Mouse (Mus musculus) midbrain, postnatal 0 days (tissue): Measurements from ENCODE around the gene Olfr1496. TPM values are rescaled to one million over a fixed set of nuclear protein-coding genes. Genes with fewer than 3 reads are reported as not detected.
"Not testable (repeated sequence)": the region's sequence is repeated elsewhere in the genome, so short reads cannot be mapped to it uniquely, and the experiment has no call there.

Experiments used
- ATAC-seq: fragments of 200-750 bp; cut with Nextera tagmentation; 2 replicates; pipeline ENCODE4 v1.8.0; 2017; ENCODE audit warnings: moderate number of reproducible peaks, mild to moderate bottlenecking, moderate TSS enrichment, moderate library complexity; ENCODE audit not compliant: low FRiP score
- DNase-seq: peaks from one replicate; pipeline ENCODE4 v3.0.0-alpha.2; 2015; ENCODE audit warnings: low spot score
- H3K27ac ChIP-seq: fragments of 300-500 bp; sonication (generic); 2 replicates; pipeline ENCODE4 v1.5.1; 2014; ENCODE audit warnings: low read depth, mild to moderate bottlenecking, low read length, mixed read lengths
- H3K27me3 ChIP-seq: fragments of 300-500 bp; sonication (generic); 2 replicates; pipeline ENCODE4 v1.6.1; 2014; ENCODE audit warnings: low read length, control low read depth, mixed read lengths; ENCODE audit not compliant: insufficient read depth
- H3K36me3 ChIP-seq: fragments of 300-500 bp; sonication (generic); 2 replicates; pipeline ENCODE4 v1.6.1; 2014; ENCODE audit warnings: low read length, control low read depth, mixed read lengths; ENCODE audit not compliant: insufficient read depth
- H3K4me1 ChIP-seq: fragments of 300-500 bp; sonication (generic); 2 replicates; pipeline ENCODE4 v1.6.1; 2014; ENCODE audit warnings: mild to moderate bottlenecking, control low read depth, antibody characterized with exemption, low read length, mixed read lengths; ENCODE audit not compliant: insufficient read depth
- H3K4me2 ChIP-seq: fragments of 300-500 bp; sonication (generic); 2 replicates; pipeline ENCODE4 v1.6.1; 2014; ENCODE audit warnings: low read depth, mild to moderate bottlenecking, low read length, mixed read lengths; ENCODE audit not compliant: poor library complexity, severe bottlenecking
- H3K4me3 ChIP-seq: fragments of 300-500 bp; sonication (generic); 2 replicates; pipeline ENCODE4 v1.5.1; 2014; ENCODE audit warnings: low read depth, mild to moderate bottlenecking, low read length, moderate library complexity
- H3K9ac ChIP-seq: fragments of 300-500 bp; sonication (generic); replicated peaks from 2 replicates; pipeline ENCODE4 v1.6.1; 2014; ENCODE audit warnings: mild to moderate bottlenecking, low read length, moderate library complexity, mixed read lengths; ENCODE audit not compliant: poor library complexity, severe bottlenecking
- H3K9me3 ChIP-seq: fragments of 300-500 bp; sonication (generic); 2 replicates; pipeline ENCODE4 v1.6.1; 2016; ENCODE audit warnings: low read length, control low read depth
- CTCF ChIP-seq: IDR thresholded peaks from 2 replicates; pipeline ENCODE4 v1.5.1; 2016; ENCODE audit warnings: antibody characterized with exemption, mild to moderate bottlenecking
- WGBS: fragments of 180-500 bp; shearing (Covaris S2); extraction: QIAGEN DNeasy Blood & Tissue Kit; methylation state at CpG from one replicate; pipeline ENCODE4 v1.1.7; 2014; 5-methylcytosine and 5-hydroxymethylcytosine counted together
- polyA plus RNA-seq: library from polyadenylated mRNA; unstranded; fragments of >200 nt; fragmentation: Nextera tagmentation; extraction: Ambion mirVana; gene quantifications from 2 replicates; pipeline ENCODE4 v1.2.1, GENCODE M21; 2015
- total RNA-seq: library from RNA; depleted of rRNA; stranded (reverse); fragments of >200 nt; gene quantifications from 2 replicates; pipeline ENCODE4 v1.2.3, GENCODE M21; 2014; rRNA removed

Gene Olfr1496
- total RNA-seq (not detected in 2 replicates), polyA plus RNA-seq (not detected in 2 replicates)

- TF ChIP-seq CTCF = no peak
- Histone ChIP-seq H3K27ac (no peak within 1 kb of the TSS), H3K4me2 (no peak within 1 kb of the TSS), H3K4me1 (no peaks in the 10 kb centered on the region), H3K4me3 (no peak within 1 kb of the TSS), H3K36me3 (no peaks in the 10 kb centered on the region), H3K9ac (no peak within 1 kb of the TSS), H3K27me3 (no peaks in the 10 kb centered on the region), H3K9me3 (no peaks in the 10 kb centered on the region)
- no peak for ATAC-seq
- no peak for DNase-seq
- 95% methylated on average over 1 of the region's 1 CpGs for WGBS
Measured at GRCm38 (mm10) chr19:13777578-13777977, at the start of gene Olfr1496. TSS of gene Olfr1496 (plus strand) at chr19:13777878.

- Histone ChIP-seq H3K36me3 (no peaks in the 10 kb centered on the region), H3K4me2 (no peak within 1 kb of the TSS), H3K4me3 (no peak within 1 kb of the TSS), H3K9ac (no peak within 1 kb of the TSS), H3K27ac (no peak within 1 kb of the TSS), H3K9me3 (0 out of 2 replicates have a peak, but pooled peaks cover 3% of the 10 kb centered on the region), H3K27me3 (no peaks in the 10 kb centered on the region), H3K4me1 (no peaks in the 10 kb centered on the region)
- DNase-seq (no peak), ATAC-seq (no peak)
- WGBS = 93% methylated on average over 4 of the region's 4 CpGs
- TF ChIP-seq CTCF = no peak
Measured at GRCm38 (mm10) chr19:13739428-13739827, 38.2 kb upstream of the Olfr1496 start, which contains the start of gene Olfr1494. TSS of gene Olfr1494 (plus strand) at chr19:13739728.

GRCm38 (mm10) chr19:13749366-13749765 is 28.3 kb upstream of the Olfr1496 start:
- H3K9ac ChIP-seq = no peak overlapping the region
- H3K36me3 ChIP-seq = no peaks in the 10 kb centered on the region
- ATAC-seq = no peak
- H3K4me3 ChIP-seq = no peak overlapping the region
- peak; percentile 2 for DNase-seq
- no peaks in the 10 kb centered on the region for H3K27me3 ChIP-seq
- H3K27ac ChIP-seq = no peak overlapping the region
- H3K9me3 ChIP-seq = no peaks in the 10 kb centered on the region
- no peaks in the 10 kb centered on the region for H3K4me1 ChIP-seq
- no peak overlapping the region for H3K4me2 ChIP-seq
- no peak for TF ChIP-seq CTCF
- 93% methylated on average over 1 of the region's 1 CpGs for WGBS

- Histone ChIP-seq H3K27ac (no peak within 1 kb of the TSS), H3K9me3 (no peaks in the 10 kb centered on the region), H3K4me3 (no peak within 1 kb of the TSS), H3K4me2 (no peak within 1 kb of the TSS), H3K36me3 (no peaks in the 10 kb centered on the region), H3K27me3 (no peaks in the 10 kb centered on the region), H3K9ac (no peak within 1 kb of the TSS), H3K4me1 (no peaks in the 10 kb centered on the region)
- 88% methylated on average over 3 of the region's 3 CpGs for WGBS
- no peak for DNase-seq
- no peak for ATAC-seq
- TF ChIP-seq CTCF = no peak
Measured at GRCm38 (mm10) chr19:13764306-13764705, 13.4 kb upstream of the Olfr1496 start, which contains the start of gene Olfr1495. TSS of gene Olfr1495 (plus strand) at chr19:13764606.

GRCm38 (mm10) chr19:13768565-13769276 is 9.0 kb upstream of the Olfr1496 start:
- Histone ChIP-seq H3K4me3 (no peak overlapping the region), H3K9ac (no peak overlapping the region), H3K27ac (no peak overlapping the region), H3K4me1 (no peaks in the 10 kb centered on the region), H3K27me3 (no peaks in the 10 kb centered on the region), H3K36me3 (no peaks in the 10 kb centered on the region), H3K4me2 (no peak overlapping the region), H3K9me3 (no peaks in the 10 kb centered on the region)
- WGBS = 90% methylated on average over 9 of the region's 9 CpGs
- ATAC-seq (no peak), DNase-seq (no peak)
- no peak for TF ChIP-seq CTCF

GRCm38 (mm10) chr19:13798102-13798501 is 20.4 kb downstream of the Olfr1496 start, which contains the start of gene Olfr1497:
TSS of gene Olfr1497 (minus strand) at chr19:13798202.
- no peaks in the 10 kb centered on the region for H3K27me3 ChIP-seq
- DNase-seq = no peak
- no peaks in the 10 kb centered on the region for H3K9me3 ChIP-seq
- no peak for TF ChIP-seq CTCF
- no peak within 1 kb of the TSS for H3K4me3 ChIP-seq
- H3K4me1 ChIP-seq = no peaks in the 10 kb centered on the region
- H3K4me2 ChIP-seq = no peak within 1 kb of the TSS
- no peak for ATAC-seq
- no peak within 1 kb of the TSS for H3K9ac ChIP-seq
- H3K27ac ChIP-seq = no peak within 1 kb of the TSS
- no peaks in the 10 kb centered on the region for H3K36me3 ChIP-seq

GRCm38 (mm10) chr19:13805486-13805885 is 27.8 kb downstream of the Olfr1496 start:
- not testable (repeated sequence) for H3K4me2 ChIP-seq, H3K27ac ChIP-seq, H3K27me3 ChIP-seq, H3K4me1 ChIP-seq, H3K36me3 ChIP-seq, H3K4me3 ChIP-seq, DNase-seq, H3K9ac ChIP-seq, H3K9me3 ChIP-seq, ATAC-seq
- 67% methylated on average over 1 of the region's 1 CpGs for WGBS
